Mouse (Mus musculus): ENCODE measurements around the gene Arf3.

DNA sequence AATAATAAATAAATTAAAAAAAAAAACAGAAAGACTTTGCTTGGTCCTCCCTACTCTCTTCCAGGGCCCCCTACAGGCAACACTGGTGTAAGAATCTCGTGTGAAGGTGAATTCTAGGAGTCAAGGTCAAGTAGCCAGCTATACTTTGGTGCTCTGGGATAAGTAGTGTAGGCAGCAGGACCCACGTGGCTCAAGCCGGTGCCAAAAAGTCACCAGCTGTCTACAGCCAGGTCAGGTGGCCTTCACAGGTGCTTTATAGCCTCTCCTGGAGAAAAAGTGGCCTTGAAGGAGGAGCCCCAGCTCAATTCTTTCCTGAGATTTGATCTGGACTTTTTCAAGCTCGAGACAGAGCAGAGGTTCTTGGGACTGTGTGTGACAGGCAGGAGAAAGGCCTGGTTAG, 36.9 kb downstream of the Arf3 start:
- TF ChIP-seq EP300 (IDR thresholded peaks at IDR 0.05; ENCODE audit: low read depth) = no peak
- TF ChIP-seq CTCF (IDR thresholded peaks at IDR 0.05; ENCODE audit: low read depth) = no peak; the same call in 1 of the 2 replicates
